Mouse (Mus musculus) cerebellum, adult 2 months (tissue): Measurements from ENCODE around the gene Rerg.

Experiments
- CTCF ChIP-seq: fragments of 200-500 bp; IDR thresholded peaks from 2 replicates; pipeline ENCODE4 v1.5.1; 2011; ENCODE audit warnings: low read depth, mild to moderate bottlenecking, control low read depth, low read length, moderate library complexity, borderline replicate concordance; ENCODE audit not compliant: insufficient read depth
- POLR2A ChIP-seq: fragments of 200-500 bp; IDR thresholded peaks from 2 replicates; pipeline ENCODE4 v1.6.1; 2011; ENCODE audit warnings: low read length, control low read depth, borderline replicate concordance; ENCODE audit not compliant: insufficient read depth

DNA sequence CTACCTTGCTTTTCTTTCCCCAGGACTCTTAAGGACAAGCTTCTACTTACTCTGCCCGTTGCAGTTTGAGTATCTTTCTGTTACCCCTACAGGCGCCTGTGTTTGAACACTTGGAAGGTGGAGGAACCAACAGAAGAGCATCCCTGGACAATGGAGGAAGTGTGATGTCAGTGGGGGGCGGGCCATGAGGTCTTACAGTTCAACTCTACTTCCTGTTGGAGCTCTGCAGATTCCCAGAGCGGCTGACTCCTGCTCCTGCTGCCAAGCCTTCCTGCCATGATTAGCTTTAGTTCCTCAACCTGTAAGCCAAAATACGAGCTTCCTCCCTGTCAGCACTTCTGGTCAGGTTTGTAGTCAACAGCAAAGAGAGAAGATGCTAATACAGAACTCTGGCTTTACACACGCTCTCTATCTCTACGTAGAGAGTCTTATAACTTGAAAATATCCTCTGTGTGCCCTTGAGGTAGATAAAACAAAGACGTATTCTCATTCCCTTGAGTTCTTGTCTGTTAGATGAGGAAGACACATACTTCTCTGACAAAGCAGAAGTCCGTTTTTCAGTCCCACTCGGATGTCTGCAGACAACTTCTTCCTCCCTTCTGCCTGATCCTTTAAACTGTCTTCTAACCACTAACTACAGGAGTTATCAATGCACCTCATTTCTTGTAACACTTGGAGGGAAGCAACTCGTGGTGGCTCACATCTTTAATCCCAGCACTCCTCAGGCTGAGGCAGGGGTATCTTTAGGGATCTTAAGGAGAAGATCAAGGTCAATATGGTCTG lies 13.7 kb downstream of the Rerg start:
- TF ChIP-seq POLR2A (no peak), CTCF (no peak)
